Mouse (Mus musculus) limb, embryonic 13.5 days (tissue): ENCODE data around the gene Akr1c18. TPM values are rescaled to one million over a fixed set of nuclear protein-coding genes. Genes with fewer than 3 reads are reported as not detected.
"Not testable (repeated sequence)": the region's sequence is repeated elsewhere in the genome, so short reads cannot be mapped to it uniquely, and the experiment has no call there.

Source experiments
- ATAC-seq: fragments of 200-750 bp; cut with Nextera tagmentation; 2 replicates; pipeline ENCODE4 v1.8.0; 2017; ENCODE audit warnings: low read depth, moderate number of reproducible peaks, moderate TSS enrichment; ENCODE audit not compliant: low FRiP score
- H3K27ac ChIP-seq: fragments of 300-500 bp; sonication (generic); 2 replicates; pipeline ENCODE4 v1.5.1; 2015; ENCODE audit warnings: inconsistent platforms, mild to moderate bottlenecking, moderate library complexity
- H3K27me3 ChIP-seq: fragments of 300-500 bp; sonication (generic); 2 replicates; pipeline ENCODE4 v1.6.1; 2015; ENCODE audit warnings: mild to moderate bottlenecking, inconsistent platforms
- H3K36me3 ChIP-seq: fragments of 300-500 bp; sonication (generic); 2 replicates; pipeline ENCODE4 v1.6.1; 2015; ENCODE audit warnings: inconsistent platforms, mild to moderate bottlenecking, moderate library complexity
- H3K4me1 ChIP-seq: fragments of 300-500 bp; sonication (generic); 2 replicates; pipeline ENCODE4 v1.6.1; 2015; ENCODE audit warnings: inconsistent platforms
- H3K4me2 ChIP-seq: fragments of 300-500 bp; sonication (generic); replicated peaks from 2 replicates; pipeline ENCODE4 v1.6.1; 2015; ENCODE audit warnings: inconsistent platforms, mild to moderate bottlenecking, moderate library complexity
- H3K4me3 ChIP-seq: fragments of 300-500 bp; sonication (generic); 2 replicates; pipeline ENCODE4 v1.5.1; 2015; ENCODE audit warnings: moderate library complexity, mild to moderate bottlenecking, inconsistent platforms
- H3K9ac ChIP-seq: fragments of 300-500 bp; sonication (generic); 2 replicates; pipeline ENCODE4 v1.6.1; 2015; ENCODE audit warnings: mild to moderate bottlenecking, inconsistent platforms
- H3K9me3 ChIP-seq: fragments of 300-500 bp; sonication (generic); 2 replicates; pipeline ENCODE4 v1.6.1; 2016; ENCODE audit warnings: inconsistent platforms
- WGBS: fragments of 180-500 bp; shearing (Covaris S2); methylation state at CpG from one replicate; pipeline ENCODE4 v1.1.7; 2015; 5-methylcytosine and 5-hydroxymethylcytosine counted together
- polyA plus RNA-seq: library from polyadenylated mRNA; unstranded; fragments of >200 nt; fragmentation: Nextera tagmentation; extraction: Ambion mirVana; gene quantifications from 2 replicates; pipeline ENCODE4 v1.2.1, GENCODE M21; 2015

Gene Akr1c18
- not detected in 2 replicates for polyA plus RNA-seq

DNA sequence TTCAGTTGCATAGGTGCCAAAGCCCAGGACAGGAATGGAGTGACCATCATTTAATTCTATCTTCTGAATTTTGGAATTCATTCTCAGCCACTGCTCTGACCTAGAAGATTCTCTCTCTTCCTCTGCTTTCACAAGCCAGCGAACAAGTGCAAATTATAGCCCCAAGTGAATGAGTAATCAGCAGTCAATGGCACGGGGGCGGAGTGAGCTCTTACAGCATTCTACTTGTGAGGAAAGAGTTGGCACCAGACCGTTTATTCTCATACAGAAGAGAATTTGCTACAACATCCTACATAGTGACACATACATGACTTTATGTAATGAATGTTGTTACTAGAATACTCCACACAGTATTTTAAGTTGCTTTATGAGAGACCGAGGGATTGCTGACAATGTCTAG is at the start of gene Akr1c18:
Gene Akr1c18 (minus strand): TSS at position 137 of the 400 bp plus-strand sequence.
- WGBS, result 81% methylated on average over 5 of the region's 5 CpGs
- ATAC-seq, result no peak
- no peaks in the 10 kb centered on the region for H3K9me3 ChIP-seq
- H3K36me3 ChIP-seq, result no peaks in the 10 kb centered on the region
- no peaks in the 10 kb centered on the region for H3K4me1 ChIP-seq
- no peak within 1 kb of the TSS for H3K27ac ChIP-seq
- H3K4me3 ChIP-seq, result no peak within 1 kb of the TSS
- no peak within 1 kb of the TSS for H3K9ac ChIP-seq
- no peak within 1 kb of the TSS for H3K4me2 ChIP-seq
- H3K27me3 ChIP-seq, result no peaks in the 10 kb centered on the region

DNA sequence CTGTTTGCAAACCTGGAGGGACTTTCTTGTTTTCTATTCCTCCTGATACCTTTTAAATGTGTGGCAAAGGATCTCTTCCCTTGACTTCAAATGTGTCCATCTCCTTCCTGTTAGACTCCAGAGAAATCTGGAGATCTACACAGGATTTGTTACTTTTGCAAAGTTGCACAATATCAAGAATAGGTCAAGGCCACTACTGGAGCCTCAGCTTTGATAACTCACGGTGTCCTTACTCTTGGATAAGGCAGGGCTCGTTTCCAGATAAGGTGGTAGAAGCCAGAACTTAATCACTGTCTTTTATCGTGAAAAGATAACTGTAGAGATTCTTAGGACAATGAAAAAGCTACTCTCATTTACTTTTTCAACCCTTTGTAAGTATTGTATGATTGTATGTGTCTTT is 42.1 kb upstream of the Akr1c18 start:
- 80% methylated on average over 3 of the region's 3 CpGs for WGBS
- ATAC-seq, result no peak
- Histone ChIP-seq H3K4me1 (no peaks in the 10 kb centered on the region), H3K9ac (no peak overlapping the region), H3K27me3 (no peaks in the 10 kb centered on the region), H3K9me3 (no peaks in the 10 kb centered on the region), H3K4me3 (no peak overlapping the region), H3K27ac (no peak overlapping the region), H3K4me2 (no peak overlapping the region), H3K36me3 (no peaks in the 10 kb centered on the region)

DNA sequence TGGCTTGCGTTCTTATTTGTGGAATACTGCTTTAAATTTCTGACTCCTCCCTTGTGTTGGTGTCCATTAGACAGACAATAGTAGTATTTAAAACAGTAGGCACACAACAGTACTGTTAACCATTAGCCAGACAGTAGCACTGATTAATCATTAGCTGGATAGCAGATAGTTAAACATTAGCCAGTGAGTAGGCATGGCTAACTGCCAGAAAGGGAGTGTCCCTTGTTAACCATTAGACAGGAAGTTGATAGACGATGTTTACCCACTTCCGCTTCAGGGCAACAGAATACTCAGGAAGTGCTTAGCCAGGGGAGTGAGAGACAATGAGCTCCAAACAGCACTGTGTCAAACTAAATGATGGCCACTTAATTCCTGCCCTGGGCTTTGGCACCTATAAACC is 40.5 kb upstream of the Akr1c18 start, which contains the start of gene Akr1c13:
Gene Akr1c13 (plus strand): TSS at position 247 of the 400 bp plus-strand sequence.
- no peaks in the 10 kb centered on the region for H3K9me3 ChIP-seq
- WGBS, result 52% methylated on average over 3 of the region's 3 CpGs
- H3K36me3 ChIP-seq, result no peaks in the 10 kb centered on the region
- no peak within 1 kb of the TSS for H3K27ac ChIP-seq
- H3K4me2 ChIP-seq, result no peak within 1 kb of the TSS
- no peak for ATAC-seq
- H3K4me1 ChIP-seq, result no peaks in the 10 kb centered on the region
- H3K27me3 ChIP-seq, result no peaks in the 10 kb centered on the region
- no peak within 1 kb of the TSS for H3K4me3 ChIP-seq
- no peak within 1 kb of the TSS for H3K9ac ChIP-seq

DNA sequence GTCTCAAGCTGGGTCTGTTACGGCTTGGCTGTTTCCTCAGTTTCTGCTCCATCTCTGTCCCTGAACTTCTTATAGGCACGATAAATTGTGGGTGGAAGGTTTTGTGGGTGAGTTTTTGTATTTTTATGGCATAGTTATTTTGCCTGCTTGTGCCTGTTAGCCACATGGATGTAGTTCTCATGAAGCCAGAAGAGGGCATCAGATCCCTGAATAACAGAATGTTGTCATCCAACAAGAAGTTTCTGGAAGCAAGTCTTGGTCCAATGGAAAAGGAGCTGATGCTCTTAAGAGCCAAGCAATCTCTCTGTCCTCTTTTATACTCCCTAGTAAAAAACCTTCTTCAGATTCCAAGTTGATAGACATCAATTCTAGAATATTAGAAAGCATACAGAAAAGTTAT is 37.7 kb upstream of the Akr1c18 start:
- Histone ChIP-seq H3K9ac (no peak overlapping the region), H3K36me3 (no peaks in the 10 kb centered on the region)
- WGBS, result 76% methylated on average over 2 of the region's 2 CpGs

DNA sequence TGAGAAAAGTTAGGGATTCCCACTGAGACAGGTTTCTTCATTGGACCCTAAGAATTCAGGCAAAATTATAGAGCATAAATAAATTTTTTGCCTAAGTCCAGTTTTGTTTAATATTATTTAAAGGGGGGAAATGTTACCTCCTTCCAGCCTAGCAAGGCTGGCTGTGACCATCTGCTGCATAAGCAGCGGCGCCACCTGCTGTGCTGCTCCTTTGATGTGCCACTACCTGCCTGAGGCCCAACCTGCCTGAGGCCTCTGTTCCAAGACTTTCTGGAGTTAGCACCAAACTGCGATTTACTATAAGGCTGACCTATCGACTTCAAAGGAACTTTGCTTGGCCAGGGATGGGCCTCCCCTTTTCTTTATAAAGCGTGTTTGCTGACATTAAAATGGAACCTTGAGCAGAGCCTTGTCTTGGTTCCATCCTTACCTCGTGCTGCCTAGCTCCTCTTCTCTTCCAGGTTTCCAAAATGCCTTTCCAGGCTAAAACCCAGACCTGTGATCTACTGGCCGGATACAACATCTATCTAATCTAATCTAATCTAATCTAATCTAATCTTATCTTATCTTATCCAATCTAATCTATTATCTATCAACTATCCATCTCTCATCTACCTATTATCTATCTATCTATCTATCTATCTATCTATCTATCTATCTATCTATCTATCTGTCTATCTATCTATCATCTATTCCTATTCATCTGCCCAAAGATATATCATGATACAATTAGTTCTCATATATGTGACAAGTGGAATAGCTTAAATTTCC is 36.4 kb upstream of the Akr1c18 start:
- ATAC-seq, result not testable (repeated sequence)
- 48% methylated on average over 7 of the region's 7 CpGs for WGBS

More for the DNA sequence above, 37.7 kb upstream of the Akr1c18 start:
- Histone ChIP-seq H3K27ac (no peak overlapping the region), H3K9me3 (no peaks in the 10 kb centered on the region), H3K4me2 (no peak overlapping the region), H3K4me1 (no peaks in the 10 kb centered on the region), H3K4me3 (no peak overlapping the region), H3K27me3 (no peaks in the 10 kb centered on the region)
- ATAC-seq, result no peak

DNA sequence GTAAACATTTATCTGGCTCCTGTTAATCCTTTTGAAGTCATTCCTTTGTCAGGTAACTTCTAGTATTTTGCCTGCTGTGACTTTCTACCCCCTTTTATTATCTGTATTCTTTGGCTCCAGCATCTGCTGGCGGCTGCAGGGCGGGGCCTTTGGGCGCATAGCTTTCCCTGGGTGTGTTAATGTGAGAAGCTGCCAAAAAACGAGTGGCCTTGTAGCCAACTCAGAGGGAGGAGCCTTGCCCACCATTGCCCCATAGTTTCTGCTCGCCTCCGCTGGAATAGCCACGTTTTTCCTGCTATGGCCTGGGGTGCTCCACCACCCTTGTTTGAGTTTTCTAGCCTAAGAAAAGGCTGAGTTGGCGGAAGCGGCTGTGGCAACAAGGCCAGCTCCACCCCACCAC is 32.7 kb upstream of the Akr1c18 start:
- no peak overlapping the region for H3K4me2 ChIP-seq
- H3K36me3 ChIP-seq, result no peaks in the 10 kb centered on the region
- H3K4me1 ChIP-seq, result no peaks in the 10 kb centered on the region
- no peak overlapping the region for H3K9ac ChIP-seq
- no peak overlapping the region for H3K27ac ChIP-seq
- ATAC-seq, result no peak
- no peaks in the 10 kb centered on the region for H3K27me3 ChIP-seq
- H3K9me3 ChIP-seq, result 0 out of 2 replicates have a peak, but pooled peaks cover 5% of the 10 kb centered on the region
- WGBS, result 76% methylated on average over 9 of the region's 9 CpGs
- H3K4me3 ChIP-seq, result no peak overlapping the region

More for the DNA sequence above, 36.4 kb upstream of the Akr1c18 start:
- not testable (repeated sequence) for H3K9me3 ChIP-seq, H3K27me3 ChIP-seq, H3K9ac ChIP-seq, H3K4me2 ChIP-seq, H3K4me1 ChIP-seq, H3K36me3 ChIP-seq, H3K27ac ChIP-seq, H3K4me3 ChIP-seq

DNA sequence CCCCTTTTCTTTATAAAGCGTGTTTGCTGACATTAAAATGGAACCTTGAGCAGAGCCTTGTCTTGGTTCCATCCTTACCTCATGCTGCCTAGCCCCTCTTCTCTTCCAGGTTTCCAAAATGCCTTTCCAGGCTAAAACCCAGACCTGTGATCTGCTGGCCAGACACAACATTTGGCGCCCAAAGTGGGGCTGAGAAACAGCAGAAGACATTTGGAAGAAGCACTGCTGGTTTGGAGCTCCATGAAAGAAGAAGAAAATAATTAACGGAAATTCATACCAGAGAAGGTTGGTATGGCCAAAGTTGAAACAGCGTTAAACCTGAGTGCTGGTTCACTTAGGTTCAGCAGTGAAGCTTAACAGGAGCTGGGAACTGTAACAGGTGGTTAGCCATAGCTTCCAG is 30.9 kb upstream of the Akr1c18 start:
- not testable (repeated sequence) for H3K4me1 ChIP-seq, H3K4me3 ChIP-seq, H3K27me3 ChIP-seq, H3K9me3 ChIP-seq, H3K4me2 ChIP-seq, H3K9ac ChIP-seq, H3K27ac ChIP-seq, H3K36me3 ChIP-seq, ATAC-seq
- WGBS, result 88% methylated on average over 4 of the region's 4 CpGs

DNA sequence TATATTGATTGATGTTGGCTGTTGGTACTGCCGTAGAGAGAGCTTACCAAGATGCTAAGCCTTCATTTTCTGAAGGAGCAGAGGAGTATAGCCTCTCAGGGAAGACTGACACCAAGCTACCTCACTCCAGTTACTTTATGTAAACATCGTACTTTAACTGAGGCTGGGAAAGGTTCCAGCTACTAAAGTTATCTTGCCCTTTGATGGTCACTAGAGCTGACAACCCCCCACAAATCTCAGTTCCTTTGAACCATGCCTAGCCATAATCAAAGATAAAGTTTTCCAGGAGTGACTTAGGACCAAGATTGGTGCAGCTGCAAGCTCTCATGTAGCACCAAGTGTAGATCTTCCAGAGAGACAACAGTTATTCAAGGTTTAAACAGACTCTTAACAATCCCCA is 22.5 kb upstream of the Akr1c18 start:
- Histone ChIP-seq H3K4me3 (no peak overlapping the region), H3K4me2 (no peak overlapping the region), H3K4me1 (no peaks in the 10 kb centered on the region), H3K36me3 (no peaks in the 10 kb centered on the region), H3K27ac (no peak overlapping the region), H3K9me3 (no peaks in the 10 kb centered on the region), H3K9ac (no peak overlapping the region), H3K27me3 (no peaks in the 10 kb centered on the region)
- ATAC-seq, result no peak
- WGBS, result 27% methylated on average over 2 of the region's 2 CpGs

DNA sequence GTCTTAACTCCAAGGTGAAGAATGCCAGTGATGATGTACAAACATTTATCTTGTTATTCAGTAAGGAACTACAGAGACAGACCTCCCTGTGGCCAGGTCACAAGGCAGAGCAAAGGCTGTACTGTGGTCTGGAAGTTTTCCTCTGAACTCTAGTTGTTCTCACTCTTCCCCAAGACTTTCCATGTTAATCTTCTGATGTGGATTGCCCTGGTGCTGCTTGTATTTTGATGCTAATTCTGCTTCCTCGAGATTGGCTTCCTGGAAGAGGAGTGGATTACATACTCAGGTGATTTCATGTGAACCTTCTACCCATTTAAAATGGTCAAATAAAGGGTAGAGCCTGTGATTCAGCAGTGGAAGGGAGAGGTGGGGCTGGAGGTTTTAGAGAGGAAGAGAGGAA is 17.6 kb upstream of the Akr1c18 start:
- no peak for ATAC-seq
- no peak overlapping the region for H3K9ac ChIP-seq
- no peak overlapping the region for H3K4me2 ChIP-seq
- no peak overlapping the region for H3K4me3 ChIP-seq
- no peaks in the 10 kb centered on the region for H3K36me3 ChIP-seq
- WGBS, result 32% methylated on average over 1 of the region's 1 CpGs
- no peaks in the 10 kb centered on the region for H3K9me3 ChIP-seq
- no peaks in the 10 kb centered on the region for H3K27me3 ChIP-seq
- H3K27ac ChIP-seq, result no peak overlapping the region
- no peaks in the 10 kb centered on the region for H3K4me1 ChIP-seq

DNA sequence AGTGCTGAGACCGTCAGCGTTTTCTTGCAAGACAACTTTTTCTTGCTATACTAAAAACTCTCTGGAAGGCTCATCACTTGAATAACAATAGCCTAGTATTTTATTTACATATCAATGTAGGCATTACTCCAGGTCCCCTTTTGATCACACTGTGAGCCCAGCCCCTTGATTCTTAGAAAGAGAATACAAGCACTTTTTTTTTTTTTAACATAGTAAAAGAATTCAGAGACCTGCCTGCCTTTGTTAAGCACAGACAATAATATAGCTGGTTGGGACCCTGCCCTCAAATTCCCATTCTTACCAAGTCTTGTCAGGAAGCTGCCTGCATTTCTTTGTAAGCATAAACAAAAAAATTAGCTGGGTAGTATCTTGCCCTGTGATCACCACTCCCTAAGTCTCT is 4.8 kb upstream of the Akr1c18 start:
- H3K4me3 ChIP-seq, result no peak overlapping the region
- WGBS, result 68% methylated on average over 2 of the region's 2 CpGs
- H3K36me3 ChIP-seq, result no peaks in the 10 kb centered on the region
- no peak for ATAC-seq
- H3K27ac ChIP-seq, result no peak overlapping the region
- no peak overlapping the region for H3K4me2 ChIP-seq
- no peaks in the 10 kb centered on the region for H3K9me3 ChIP-seq
- H3K27me3 ChIP-seq, result no peaks in the 10 kb centered on the region
- no peaks in the 10 kb centered on the region for H3K4me1 ChIP-seq
- H3K9ac ChIP-seq, result no peak overlapping the region

DNA sequence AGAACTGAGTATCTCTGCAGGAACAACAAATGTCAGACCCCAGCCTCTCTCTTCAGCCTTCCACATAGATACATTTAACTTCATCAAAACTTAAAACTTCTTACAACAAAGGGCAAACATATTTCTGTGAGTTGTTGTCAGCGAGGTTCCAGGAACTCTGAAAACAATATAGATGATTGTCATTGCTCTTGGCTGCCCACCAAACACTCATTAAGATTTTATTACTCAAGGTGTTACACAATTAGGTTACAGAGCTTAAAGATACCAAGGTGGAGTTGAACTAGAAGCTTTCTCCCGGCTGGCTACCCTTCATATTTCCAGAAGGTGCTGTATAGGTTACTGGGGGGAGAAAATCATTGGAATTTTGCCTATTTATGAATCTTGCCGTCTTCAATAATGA is 3.1 kb upstream of the Akr1c18 start:
- Histone ChIP-seq H3K4me2 (no peak overlapping the region), H3K9ac (no peak overlapping the region), H3K27me3 (no peaks in the 10 kb centered on the region), H3K4me1 (no peaks in the 10 kb centered on the region), H3K36me3 (no peaks in the 10 kb centered on the region), H3K27ac (no peak overlapping the region), H3K4me3 (no peak overlapping the region), H3K9me3 (no peaks in the 10 kb centered on the region)
- 54% methylated on average over 3 of the region's 3 CpGs for WGBS
- ATAC-seq, result no peak

DNA sequence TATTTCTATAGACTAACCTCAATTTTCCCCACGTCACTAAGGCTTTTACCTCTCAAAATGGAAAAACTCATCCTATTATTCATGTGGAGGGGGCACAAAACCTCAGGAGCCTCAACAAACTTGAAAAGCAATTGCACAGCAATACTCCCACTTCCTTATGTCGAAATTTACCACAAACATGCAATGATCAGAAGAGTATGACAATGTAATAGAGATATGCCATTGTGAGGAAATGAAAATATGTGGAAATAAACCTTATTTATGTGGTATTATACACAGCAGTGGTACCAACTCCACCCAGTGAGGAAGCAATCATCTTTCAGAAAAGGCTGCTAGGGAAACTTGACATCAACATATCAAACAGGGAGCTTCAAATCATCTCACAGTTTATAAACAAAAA is 2.5 kb upstream of the Akr1c18 start:
- H3K27me3 ChIP-seq, result no peaks in the 10 kb centered on the region
- whole genome bisulfite sequencing, result 73% methylated on average over 2 of the region's 2 CpGs
- no peak overlapping the region for H3K27ac ChIP-seq
- no peaks in the 10 kb centered on the region for H3K36me3 ChIP-seq
- no peaks in the 10 kb centered on the region for H3K9me3 ChIP-seq
- no peaks in the 10 kb centered on the region for H3K4me1 ChIP-seq
- no peak for ATAC-seq
- no peak overlapping the region for H3K4me2 ChIP-seq
- H3K9ac ChIP-seq, result no peak overlapping the region
- no peak overlapping the region for H3K4me3 ChIP-seq

DNA sequence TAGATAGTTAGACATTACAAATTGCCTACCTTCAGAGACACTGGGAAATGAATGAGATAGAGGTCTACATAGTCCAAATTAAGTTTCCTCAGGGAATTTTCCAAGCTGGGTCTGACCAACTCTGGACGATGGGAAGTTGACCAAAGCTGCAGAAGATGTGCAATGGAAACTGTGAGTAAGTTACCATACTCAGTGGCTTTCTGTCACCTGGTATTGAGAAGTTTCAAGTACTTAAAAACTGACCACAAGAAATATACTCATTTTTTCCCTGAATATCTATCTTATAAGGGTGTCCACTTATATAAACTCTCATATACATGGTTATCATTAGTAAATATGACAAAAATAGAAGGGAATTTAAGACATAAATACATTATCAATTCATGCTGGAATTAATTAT is 6.2 kb downstream of the Akr1c18 start:
- no peak for ATAC-seq
- no peak overlapping the region for H3K4me2 ChIP-seq
- H3K9me3 ChIP-seq, result no peaks in the 10 kb centered on the region
- H3K4me1 ChIP-seq, result no peaks in the 10 kb centered on the region
- no peaks in the 10 kb centered on the region for H3K36me3 ChIP-seq
- no peak overlapping the region for H3K4me3 ChIP-seq
- no peak overlapping the region for H3K27ac ChIP-seq
- WGBS, result 76% methylated on average over 1 of the region's 1 CpGs
- H3K27me3 ChIP-seq, result no peaks in the 10 kb centered on the region
- no peak overlapping the region for H3K9ac ChIP-seq
